Mouse (Mus musculus): ENCODE measurements around the gene Alkal2. TPM values are rescaled to one million over a fixed set of nuclear protein-coding genes. Genes with fewer than 3 reads are reported as not detected.

The Alkal2 gene
- polyA plus RNA-seq, 1 experiment from 2014 or later: 0.51 TPM

DNA sequence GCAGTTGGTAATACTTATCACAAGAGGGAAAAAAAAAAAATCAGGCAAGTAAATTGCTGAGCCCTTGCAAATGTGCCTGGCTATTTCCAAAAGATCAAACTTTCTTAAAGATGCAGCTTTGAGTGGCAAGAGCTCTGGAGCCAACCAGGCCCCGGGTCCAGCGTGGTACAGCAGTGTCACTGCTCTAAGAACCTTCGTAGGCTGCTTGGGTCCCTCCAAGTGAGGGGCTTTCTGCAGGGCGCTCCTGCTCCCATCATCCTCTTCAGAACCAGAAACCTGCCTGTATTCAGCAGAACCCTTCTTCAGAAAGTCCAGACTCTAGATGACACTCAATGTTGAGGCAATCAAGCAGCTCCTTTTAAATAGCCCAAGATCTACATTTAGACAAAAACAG lies 533 bp upstream of the Alkal2 start:
- peaks cover 30% of the 10 kb centered on the region for H3K27me3 ChIP-seq (ENCODE audit: control insufficient read depth, insufficient read depth, low read length)
- 25% methylated on average over 4 of the region's 4 CpGs for WGBS

DNA sequence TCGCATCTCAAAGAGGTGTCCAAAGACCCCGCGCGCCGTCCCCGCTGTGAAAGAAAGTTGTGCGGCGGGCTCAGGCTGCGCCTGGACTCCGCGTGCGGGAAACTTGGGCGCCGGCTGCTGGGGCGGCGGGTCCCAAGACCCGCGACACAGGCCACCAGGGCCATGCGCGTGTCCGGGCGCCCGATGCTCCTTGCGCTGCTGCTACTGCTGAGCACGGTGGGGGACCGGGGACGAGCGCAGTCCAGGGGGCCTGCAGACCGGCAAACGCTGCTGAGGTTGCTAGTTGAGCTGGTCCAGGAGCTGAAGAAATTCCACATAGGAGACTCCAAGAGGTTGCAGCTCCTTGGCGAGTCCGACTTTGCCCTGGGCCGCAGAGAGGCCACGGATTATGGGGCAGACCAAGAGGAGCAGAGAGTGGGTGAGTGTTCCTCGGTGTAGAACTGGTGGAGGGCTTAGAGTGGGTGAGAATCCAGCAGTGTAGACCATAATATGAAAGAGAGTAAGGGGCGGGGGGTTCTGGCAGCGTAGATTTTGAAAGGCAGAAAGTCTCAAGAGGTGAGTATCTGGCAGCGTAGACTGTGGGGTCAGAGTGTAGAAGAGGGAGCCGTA lies 604 bp downstream of the Alkal2 start:
- Histone ChIP-seq H3K9me3 (ENCODE audit: control insufficient read depth, low read length) (no peaks in the 10 kb centered on the region), H3K4me1 (replicated peaks; ENCODE audit: control insufficient read depth, insufficient read depth, low read length) (no peaks in the 10 kb centered on the region), H3K27ac (ENCODE audit: low read depth, low read length) (no peak overlapping the region), H3K27me3 (ENCODE audit: control insufficient read depth, insufficient read depth, low read length) (peaks cover 30% of the 10 kb centered on the region), H3K36me3 (ENCODE audit: control insufficient read depth, insufficient read depth, low read length) (no peaks in the 10 kb centered on the region), H3K4me3 (ENCODE audit: low read depth, low read length) (peak overlapping the region; percentile 50), H3K9ac (ENCODE audit: low read depth, low read length) (peak overlapping the region; percentile 27; the same call in 1 of the 2 replicates), H3K4me2 (replicated peaks; ENCODE audit: low read depth, low read length) (peak overlapping the region; percentile 99)
- DNase-seq (ENCODE audit: low spot score): peak; percentile 57
- WGBS: 9% methylated on average over 39 of the region's 39 CpGs
- peak; percentile 71 for ATAC-seq (ENCODE audit: low FRiP score)

More for the DNA sequence above, 533 bp upstream of the Alkal2 start:
- no peak for ATAC-seq (ENCODE audit: low FRiP score)
- Histone ChIP-seq H3K9me3 (ENCODE audit: control insufficient read depth, low read length) (no peaks in the 10 kb centered on the region), H3K9ac (ENCODE audit: low read depth, low read length) (peak overlapping the region; percentile 27; the same call in 1 of the 2 replicates), H3K36me3 (ENCODE audit: control insufficient read depth, insufficient read depth, low read length) (no peaks in the 10 kb centered on the region), H3K4me3 (ENCODE audit: low read depth, low read length) (peak overlapping the region; percentile 50), H3K4me1 (replicated peaks; ENCODE audit: control insufficient read depth, insufficient read depth, low read length) (no peaks in the 10 kb centered on the region), H3K27ac (ENCODE audit: low read depth, low read length) (no peak overlapping the region), H3K4me2 (replicated peaks; ENCODE audit: low read depth, low read length) (peak overlapping the region; percentile 99)
- DNase-seq (ENCODE audit: low spot score): peak; percentile 44

DNA sequence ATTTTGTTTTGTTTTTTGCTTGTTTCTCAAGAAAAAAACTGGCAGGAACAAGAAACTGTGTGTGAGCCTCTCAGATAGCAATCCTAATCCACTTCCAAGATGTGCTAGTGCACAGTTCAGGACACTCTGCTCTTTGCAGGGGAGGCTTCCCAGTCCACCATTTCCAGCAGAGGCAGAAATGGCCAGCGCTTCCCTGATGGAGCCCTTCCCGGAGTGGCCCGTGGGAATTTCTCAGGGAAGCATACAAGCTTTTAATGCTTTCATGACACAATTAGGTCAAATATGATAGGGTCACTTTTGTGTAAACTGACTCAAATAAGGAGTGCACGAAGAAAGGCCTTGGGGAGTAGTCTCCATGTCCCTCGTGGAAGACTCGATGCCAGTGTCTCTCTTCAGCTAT lies 1.8 kb downstream of the Alkal2 start:
- H3K4me2 ChIP-seq (replicated peaks; ENCODE audit: low read depth, low read length): no peak overlapping the region
- peaks cover 30% of the 10 kb centered on the region for H3K27me3 ChIP-seq (ENCODE audit: control insufficient read depth, insufficient read depth, low read length)
- H3K27ac ChIP-seq (ENCODE audit: low read depth, low read length): no peak overlapping the region
- no peak overlapping the region for H3K4me3 ChIP-seq (ENCODE audit: low read depth, low read length)
- DNase-seq (ENCODE audit: low spot score) (no peak), ATAC-seq (ENCODE audit: low FRiP score) (no peak)
- H3K9me3 ChIP-seq (ENCODE audit: control insufficient read depth, low read length): no peaks in the 10 kb centered on the region
- WGBS: 82% methylated on average over 6 of the region's 6 CpGs
- H3K36me3 ChIP-seq (ENCODE audit: control insufficient read depth, insufficient read depth, low read length): no peaks in the 10 kb centered on the region
- no peaks in the 10 kb centered on the region for H3K4me1 ChIP-seq (replicated peaks; ENCODE audit: control insufficient read depth, insufficient read depth, low read length)
- no peak overlapping the region for H3K9ac ChIP-seq (ENCODE audit: low read depth, low read length)

DNA sequence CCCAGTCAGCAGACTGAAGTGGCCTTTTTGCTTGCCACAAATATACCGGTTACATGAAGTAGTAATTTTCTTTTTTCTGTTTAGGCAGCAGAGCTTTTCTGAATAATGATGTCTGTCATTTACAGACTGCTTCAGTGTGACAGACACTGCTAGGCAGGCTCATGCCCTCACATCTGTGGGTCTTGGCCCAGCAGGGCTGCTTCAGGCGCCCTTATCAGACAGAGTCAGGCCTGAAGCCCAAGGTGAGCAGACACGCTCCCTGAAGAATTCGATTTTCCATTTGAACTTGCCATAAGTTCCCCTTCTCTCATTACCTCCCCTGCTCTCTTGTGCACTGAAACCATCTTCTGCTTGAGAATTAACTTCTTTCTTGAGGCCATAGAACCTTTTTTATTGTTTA lies 3.9 kb downstream of the Alkal2 start:
- no peak overlapping the region for H3K4me2 ChIP-seq (replicated peaks; ENCODE audit: low read depth, low read length)
- no peak overlapping the region for H3K9ac ChIP-seq (ENCODE audit: low read depth, low read length)
- no peak for DNase-seq (ENCODE audit: low spot score)
- no peak overlapping the region for H3K4me3 ChIP-seq (ENCODE audit: low read depth, low read length)
- no peaks in the 10 kb centered on the region for H3K36me3 ChIP-seq (ENCODE audit: control insufficient read depth, insufficient read depth, low read length)
- ATAC-seq (ENCODE audit: low FRiP score): no peak
- 87% methylated on average over 4 of the region's 4 CpGs for WGBS
- H3K27ac ChIP-seq (ENCODE audit: low read depth, low read length): no peak overlapping the region
- H3K9me3 ChIP-seq (ENCODE audit: control insufficient read depth, low read length): no peaks in the 10 kb centered on the region
- H3K27me3 ChIP-seq (ENCODE audit: control insufficient read depth, insufficient read depth, low read length): peaks cover 24% of the 10 kb centered on the region
- H3K4me1 ChIP-seq (replicated peaks; ENCODE audit: control insufficient read depth, insufficient read depth, low read length): no peaks in the 10 kb centered on the region

DNA sequence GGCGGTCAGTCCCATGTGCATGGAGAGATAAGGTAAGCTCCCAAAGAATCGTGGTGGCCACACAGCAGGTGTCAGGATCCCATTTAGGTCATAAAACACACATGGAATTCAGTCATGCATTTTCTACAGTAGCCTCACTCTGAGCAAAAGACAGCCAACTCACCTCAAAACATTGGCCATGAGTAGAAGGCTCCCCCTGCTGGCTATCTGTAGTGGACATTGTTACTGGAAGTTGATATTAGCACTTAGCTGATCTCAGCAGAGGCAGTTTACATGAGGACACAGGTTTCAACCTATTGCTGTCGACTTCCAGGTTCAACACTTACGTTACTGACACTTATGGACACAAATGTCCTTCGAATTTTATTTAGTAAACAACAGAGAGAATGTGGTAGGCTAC lies 5.9 kb downstream of the Alkal2 start:
- DNase-seq (ENCODE audit: low spot score) (peak; percentile 80), ATAC-seq (ENCODE audit: low FRiP score) (no peak)
- H3K9ac ChIP-seq (ENCODE audit: low read depth, low read length): no peak overlapping the region
- WGBS: 38% methylated on average over 5 of the region's 5 CpGs
- no peak overlapping the region for H3K27ac ChIP-seq (ENCODE audit: low read depth, low read length)
- H3K4me3 ChIP-seq (ENCODE audit: low read depth, low read length): no peak overlapping the region
- H3K9me3 ChIP-seq (ENCODE audit: control insufficient read depth, low read length): no peaks in the 10 kb centered on the region
- peaks cover 4% of the 10 kb centered on the region; the same call in 1 of the 2 replicates for H3K27me3 ChIP-seq (ENCODE audit: control insufficient read depth, insufficient read depth, low read length)
- H3K36me3 ChIP-seq (ENCODE audit: control insufficient read depth, insufficient read depth, low read length): no peaks in the 10 kb centered on the region
- no peaks in the 10 kb centered on the region for H3K4me1 ChIP-seq (replicated peaks; ENCODE audit: control insufficient read depth, insufficient read depth, low read length)
- H3K4me2 ChIP-seq (replicated peaks; ENCODE audit: low read depth, low read length): no peak overlapping the region

DNA sequence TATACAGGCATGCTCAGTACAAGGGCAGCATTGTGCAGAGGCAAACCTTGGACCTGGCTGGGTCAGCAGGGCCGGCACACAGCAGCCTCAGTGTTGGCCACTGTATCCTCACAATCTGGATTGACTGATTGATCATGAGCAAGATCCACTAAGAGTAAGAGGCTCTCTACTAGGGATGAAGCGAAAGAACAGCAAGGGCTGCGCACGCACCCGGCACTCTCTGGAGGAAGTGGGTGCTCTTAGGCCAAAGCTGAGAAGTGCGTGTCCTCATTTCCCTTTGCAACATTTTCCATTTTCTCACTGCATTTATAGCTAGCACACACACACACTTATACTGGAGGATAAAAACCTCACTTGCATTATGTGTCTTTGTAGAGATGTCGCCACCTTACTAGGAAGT lies 7.3 kb downstream of the Alkal2 start:
- no peaks in the 10 kb centered on the region for H3K36me3 ChIP-seq (ENCODE audit: control insufficient read depth, insufficient read depth, low read length)
- no peaks in the 10 kb centered on the region for H3K4me1 ChIP-seq (replicated peaks; ENCODE audit: control insufficient read depth, insufficient read depth, low read length)
- DNase-seq (ENCODE audit: low spot score): no peak
- H3K9ac ChIP-seq (ENCODE audit: low read depth, low read length): no peak overlapping the region
- H3K4me2 ChIP-seq (replicated peaks; ENCODE audit: low read depth, low read length): no peak overlapping the region
- 84% methylated on average over 7 of the region's 7 CpGs for WGBS
- no peaks in the 10 kb centered on the region for H3K9me3 ChIP-seq (ENCODE audit: control insufficient read depth, low read length)
- H3K4me3 ChIP-seq (ENCODE audit: low read depth, low read length): no peak overlapping the region
- no peak for ATAC-seq (ENCODE audit: low FRiP score)
- no peaks in the 10 kb centered on the region; the same call in 1 of the 2 replicates for H3K27me3 ChIP-seq (ENCODE audit: control insufficient read depth, insufficient read depth, low read length)
- H3K27ac ChIP-seq (ENCODE audit: low read depth, low read length): no peak overlapping the region

DNA sequence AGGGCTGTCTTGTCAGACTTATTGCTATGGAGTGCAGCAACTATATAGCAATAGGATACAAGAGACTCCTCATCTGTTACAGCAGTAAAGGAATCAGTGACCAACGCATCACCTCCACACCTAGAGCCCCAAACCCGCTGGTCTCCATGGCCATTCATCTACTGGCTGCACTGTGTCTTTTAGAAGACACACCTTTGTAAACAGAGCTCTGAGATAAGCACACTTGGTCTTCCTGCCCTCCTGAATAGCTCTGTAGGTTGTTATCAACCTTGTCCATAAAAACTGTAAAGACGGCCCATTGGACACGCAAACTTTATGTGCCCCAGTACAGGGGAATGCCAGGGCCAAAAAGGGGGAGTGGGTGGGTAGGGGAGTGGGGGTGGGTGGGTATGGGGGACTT lies 12.9 kb downstream of the Alkal2 start:
- Histone ChIP-seq H3K36me3 (ENCODE audit: control insufficient read depth, insufficient read depth, low read length) (no peaks in the 10 kb centered on the region), H3K4me1 (replicated peaks; ENCODE audit: control insufficient read depth, insufficient read depth, low read length) (no peaks in the 10 kb centered on the region), H3K27me3 (ENCODE audit: control insufficient read depth, insufficient read depth, low read length) (no peaks in the 10 kb centered on the region), H3K9ac (ENCODE audit: low read depth, low read length) (no peak overlapping the region), H3K4me3 (ENCODE audit: low read depth, low read length) (no peak overlapping the region), H3K4me2 (replicated peaks; ENCODE audit: low read depth, low read length) (no peak overlapping the region), H3K9me3 (ENCODE audit: control insufficient read depth, low read length) (no peaks in the 10 kb centered on the region), H3K27ac (ENCODE audit: low read depth, low read length) (no peak overlapping the region)
- no peak for DNase-seq (ENCODE audit: low spot score)
- 97% methylated on average over 4 of the region's 4 CpGs for WGBS
- no peak for ATAC-seq (ENCODE audit: low FRiP score)

DNA sequence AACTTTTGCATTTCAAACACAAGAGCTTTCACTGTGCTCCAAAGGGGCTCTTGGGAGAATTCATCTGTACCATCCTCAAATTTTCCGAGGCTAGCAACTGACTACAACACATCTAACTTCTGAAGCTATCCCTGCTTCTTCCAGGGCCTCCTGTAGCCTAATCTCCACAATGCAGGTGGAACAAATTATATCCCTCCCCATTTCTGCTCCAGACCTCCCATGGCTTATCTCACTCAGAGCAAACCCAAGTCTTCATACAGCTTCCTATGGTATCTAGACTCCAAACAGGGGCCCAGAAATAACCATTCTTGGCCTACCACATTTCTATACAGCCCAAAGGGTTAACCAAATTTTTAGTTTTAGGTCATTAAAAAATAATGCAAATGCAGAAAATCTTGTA lies 24.5 kb downstream of the Alkal2 start:
- no peaks in the 10 kb centered on the region for H3K27me3 ChIP-seq (ENCODE audit: control insufficient read depth, insufficient read depth, low read length)
- DNase-seq (ENCODE audit: low spot score) (no peak), ATAC-seq (ENCODE audit: low FRiP score) (no peak)
- 91% methylated on average over 1 of the region's 1 CpGs for WGBS
- no peak overlapping the region for H3K4me2 ChIP-seq (replicated peaks; ENCODE audit: low read depth, low read length)
- no peak overlapping the region for H3K4me3 ChIP-seq (ENCODE audit: low read depth, low read length)
- H3K4me1 ChIP-seq (replicated peaks; ENCODE audit: control insufficient read depth, insufficient read depth, low read length): no peaks in the 10 kb centered on the region; the same call in 1 of the 2 replicates
- no peaks in the 10 kb centered on the region for H3K36me3 ChIP-seq (ENCODE audit: control insufficient read depth, insufficient read depth, low read length)
- no peak overlapping the region for H3K27ac ChIP-seq (ENCODE audit: low read depth, low read length)
- no peak overlapping the region for H3K9ac ChIP-seq (ENCODE audit: low read depth, low read length)
- H3K9me3 ChIP-seq (ENCODE audit: control insufficient read depth, low read length): no peaks in the 10 kb centered on the region

DNA sequence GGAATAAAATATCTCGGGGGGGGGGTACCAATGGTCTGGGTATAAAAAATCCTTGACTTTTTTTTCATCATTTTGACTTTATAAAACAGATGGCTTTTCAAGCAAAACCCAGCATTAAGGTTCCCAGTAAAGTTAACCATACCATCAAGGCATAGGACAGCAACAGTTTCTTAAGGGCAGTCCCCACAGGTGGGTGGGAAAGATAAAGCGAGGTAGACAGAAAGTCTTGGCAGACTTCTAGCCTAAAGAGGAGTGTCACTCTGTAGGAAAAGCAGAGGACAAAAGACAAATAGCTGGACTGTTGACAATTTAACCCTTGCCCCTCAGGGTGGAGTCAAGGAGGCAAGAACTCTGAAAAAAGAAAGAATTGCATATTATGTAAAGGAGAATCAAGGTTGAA lies 25.8 kb downstream of the Alkal2 start:
- H3K27ac ChIP-seq (ENCODE audit: low read depth, low read length): no peak overlapping the region
- no peak overlapping the region for H3K4me3 ChIP-seq (ENCODE audit: low read depth, low read length)
- DNase-seq (ENCODE audit: low spot score) (no peak), ATAC-seq (ENCODE audit: low FRiP score) (no peak)
- 84% methylated on average over 2 of the region's 2 CpGs for whole genome bisulfite sequencing
- H3K9ac ChIP-seq (ENCODE audit: low read depth, low read length): no peak overlapping the region
- no peaks in the 10 kb centered on the region; the same call in 1 of the 2 replicates for H3K4me1 ChIP-seq (replicated peaks; ENCODE audit: control insufficient read depth, insufficient read depth, low read length)
- H3K27me3 ChIP-seq (ENCODE audit: control insufficient read depth, insufficient read depth, low read length): no peaks in the 10 kb centered on the region
- H3K4me2 ChIP-seq (replicated peaks; ENCODE audit: low read depth, low read length): peak overlapping the region; percentile 45; the same call in 1 of the 2 replicates
- no peaks in the 10 kb centered on the region for H3K9me3 ChIP-seq (ENCODE audit: control insufficient read depth, low read length)
- no peaks in the 10 kb centered on the region for H3K36me3 ChIP-seq (ENCODE audit: control insufficient read depth, insufficient read depth, low read length)
